Mouse (Mus musculus): ENCODE measurements around the gene Epop.

DNA sequence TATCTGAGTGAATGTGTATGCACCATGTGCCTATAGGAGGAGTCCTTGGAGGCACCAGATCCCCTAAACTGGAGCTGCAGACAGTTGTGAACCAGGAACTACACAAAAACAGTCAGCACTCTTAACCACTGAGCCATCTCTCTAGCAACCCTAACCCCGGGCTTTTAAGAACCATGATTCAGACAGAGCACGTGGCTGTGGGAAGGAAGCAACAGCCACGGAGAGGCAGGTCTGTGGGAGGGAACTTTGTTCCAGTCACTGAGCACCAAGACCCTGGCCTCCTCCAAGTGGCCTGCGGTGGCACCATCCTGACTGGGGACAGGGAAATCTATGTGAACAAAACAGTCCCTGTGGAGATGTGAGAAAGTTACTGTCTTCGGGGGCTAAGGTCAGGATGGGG is 37.6 kb downstream of the Epop start:
- TF ChIP-seq CTCF (IDR thresholded peaks at IDR 0.05; ENCODE audit: low read depth) (no peak), EP300 (optimal IDR thresholded peaks at IDR 0.05) (no peak)
